11 mouse cellular contexts compared by ENCODE assay signal in the genomic region with DNA sequence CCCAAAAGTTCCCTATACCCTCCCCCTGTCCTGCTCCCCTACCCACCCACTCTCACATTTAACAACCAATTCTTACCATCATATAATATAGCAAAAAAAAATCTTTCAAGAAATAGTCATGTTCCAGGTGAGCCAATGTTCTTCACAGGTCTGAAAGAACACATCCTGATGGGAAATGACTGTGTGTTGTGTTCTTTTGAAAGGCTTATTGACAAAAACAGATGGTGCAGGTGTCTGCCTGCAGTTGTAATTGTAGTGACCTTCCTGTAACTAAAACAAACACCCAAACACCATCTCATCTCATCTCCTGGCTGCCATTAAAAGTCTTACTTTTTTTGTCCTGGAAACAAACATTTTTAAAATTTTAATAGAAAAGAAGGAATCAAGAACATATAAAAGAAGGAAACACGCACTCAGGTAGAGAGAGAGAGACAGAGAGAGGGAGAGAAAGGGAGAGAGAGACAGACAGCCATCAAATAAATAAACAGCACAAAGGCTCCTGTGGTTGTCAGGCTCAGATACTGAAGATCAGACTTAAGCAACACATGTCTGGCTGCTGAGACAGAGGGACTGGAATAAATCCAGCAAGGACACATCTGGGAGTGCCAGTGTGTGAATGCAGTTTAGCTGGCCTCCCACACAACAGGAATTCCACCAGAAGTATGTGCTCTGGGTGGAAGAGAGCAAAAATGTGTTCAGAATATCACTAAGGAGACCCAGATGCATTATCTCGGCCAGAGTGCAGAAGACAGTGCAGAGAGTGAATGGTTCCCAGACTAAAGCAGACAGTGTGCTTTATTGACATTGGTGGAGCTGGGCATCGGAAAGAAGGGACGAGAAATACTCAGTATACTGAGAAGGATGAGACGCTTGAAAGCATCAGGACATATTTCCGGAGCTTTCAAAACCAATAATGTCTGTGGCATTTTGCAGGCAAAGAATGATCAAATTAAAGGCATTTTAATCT.
DNase-seq lines count a peak whose midpoint lies in the region; ATAC-seq and TF ChIP-seq lines count a peak whose summit lies in the region.
"Had no signal": no experiment of that assay in that cellular context is flagged by ENCODE, and none has a peak within 500 bp of the region (broad histone marks: within the 10 kb centered on the region; RNA-seq: fewer than 3 reads in every experiment).

No protein-coding gene starts in this region.

- H3K4me3 ChIP-seq in hindbrain, embryonic 11.5 days (ENCODE audit: low read depth, low read length), result no peak overlapping the region
- H3K4me3 ChIP-seq in hindbrain, embryonic 12.5 days, result no peak overlapping the region
- H3K4me3 ChIP-seq in heart, embryonic 16.5 days (ENCODE audit: low read length), result no peak overlapping the region
- H3K4me3 ChIP-seq in intestine, embryonic 16.5 days (ENCODE audit: low read length), result no peak overlapping the region
- H3K4me3 ChIP-seq: forebrain, embryonic 13.5 days; megakaryocyte, embryonic 14.5 days; stomach, embryonic 15.5 days had no signal

- H3K9me3 ChIP-seq in hindbrain, embryonic 11.5 days (ENCODE audit: control insufficient read depth, low read length), result no peaks in the 10 kb centered on the region
- no peaks in the 10 kb centered on the region for H3K9me3 ChIP-seq in hindbrain, embryonic 12.5 days (replicated peaks)
- H3K9me3 ChIP-seq in heart, embryonic 16.5 days (replicated peaks; ENCODE audit: control insufficient read depth, low read length), result no peaks in the 10 kb centered on the region
- no peaks in the 10 kb centered on the region for H3K9me3 ChIP-seq in intestine, embryonic 16.5 days (ENCODE audit: control insufficient read depth, low read length)
- H3K9me3 ChIP-seq: forebrain, embryonic 13.5 days; megakaryocyte, embryonic 14.5 days; stomach, embryonic 15.5 days had no signal

- ATAC-seq in hindbrain, embryonic 11.5 days (ENCODE audit: low FRiP score), result no peak
- no peak for ATAC-seq in hindbrain, embryonic 12.5 days (ENCODE audit: low FRiP score)
- ATAC-seq in heart, embryonic 16.5 days (replicated peaks; ENCODE audit: extremely low read depth, insufficient read depth, low FRiP score), result no peak
- no peak for ATAC-seq in intestine, embryonic 16.5 days
- ATAC-seq in monocyte, adult 5-6 weeks (replicated peaks; ENCODE audit: insufficient number of reproducible peaks, low FRiP score, low TSS enrichment, poor library complexity, severe bottlenecking), result no peak
- ATAC-seq: forebrain, embryonic 13.5 days had no signal

- no peak overlapping the region for H3K4me2 ChIP-seq in hindbrain, embryonic 11.5 days (replicated peaks; ENCODE audit: low read depth, low read length)
- no peak overlapping the region for H3K4me2 ChIP-seq in hindbrain, embryonic 12.5 days (replicated peaks)
- no peak overlapping the region for H3K4me2 ChIP-seq in heart, embryonic 16.5 days (ENCODE audit: low read depth, low read length)
- no peak overlapping the region for H3K4me2 ChIP-seq in intestine, embryonic 16.5 days (ENCODE audit: low read depth, low read length)
- H3K4me2 ChIP-seq: forebrain, embryonic 13.5 days; stomach, embryonic 15.5 days had no signal

- no peaks in the 10 kb centered on the region for H3K27me3 ChIP-seq in hindbrain, embryonic 11.5 days (ENCODE audit: control insufficient read depth, insufficient read depth, low read length)
- H3K27me3 ChIP-seq in hindbrain, embryonic 12.5 days, result no peaks in the 10 kb centered on the region
- no peaks in the 10 kb centered on the region for H3K27me3 ChIP-seq in heart, embryonic 16.5 days (ENCODE audit: control insufficient read depth, insufficient read depth, low read length)
- H3K27me3 ChIP-seq in intestine, embryonic 16.5 days (replicated peaks; ENCODE audit: control insufficient read depth, insufficient read depth, low read length), result no peaks in the 10 kb centered on the region
- H3K27me3 ChIP-seq: forebrain, embryonic 13.5 days; megakaryocyte, embryonic 14.5 days; stomach, embryonic 15.5 days had no signal

- no peaks in the 10 kb centered on the region for H3K36me3 ChIP-seq in hindbrain, embryonic 11.5 days (ENCODE audit: control insufficient read depth, insufficient read depth, low read length)
- no peaks in the 10 kb centered on the region for H3K36me3 ChIP-seq in hindbrain, embryonic 12.5 days
- no peaks in the 10 kb centered on the region for H3K36me3 ChIP-seq in heart, embryonic 16.5 days (ENCODE audit: control insufficient read depth, insufficient read depth)
- no peaks in the 10 kb centered on the region for H3K36me3 ChIP-seq in intestine, embryonic 16.5 days (ENCODE audit: control insufficient read depth, insufficient read depth, low read length)
- H3K36me3 ChIP-seq: stomach, embryonic 15.5 days had no signal

- no peak for TF ChIP-seq CTCF in brain, embryonic 14.5 days (IDR thresholded peaks at IDR 0.05; ENCODE audit: borderline replicate concordance, extremely low read depth, insufficient read depth, insufficient read length)

- no peak overlapping the region for H3K9ac ChIP-seq in hindbrain, embryonic 11.5 days (ENCODE audit: low read depth, low read length)
- no peak overlapping the region for H3K9ac ChIP-seq in hindbrain, embryonic 12.5 days
- H3K9ac ChIP-seq in heart, embryonic 16.5 days (ENCODE audit: low read length), result no peak overlapping the region
- no peak overlapping the region for H3K9ac ChIP-seq in intestine, embryonic 16.5 days (ENCODE audit: low read depth, low read length)
- H3K9ac ChIP-seq: forebrain, embryonic 13.5 days; stomach, embryonic 15.5 days had no signal

- no peak overlapping the region for H3K27ac ChIP-seq in hindbrain, embryonic 11.5 days (ENCODE audit: low read depth, low read length)
- no peak overlapping the region for H3K27ac ChIP-seq in hindbrain, embryonic 12.5 days
- H3K27ac ChIP-seq in heart, embryonic 16.5 days (ENCODE audit: low read length), result peak overlapping the region; percentile 14; the same call in 1 of the 2 replicates
- no peak overlapping the region for H3K27ac ChIP-seq in intestine, embryonic 16.5 days (ENCODE audit: low read length)
- H3K27ac ChIP-seq: forebrain, embryonic 13.5 days; stomach, embryonic 15.5 days had no signal

- DNase-seq in hindbrain, embryonic 11.5 days (ENCODE audit: low spot score), result peak; percentile 7
- DNase-seq in brain, embryonic 14.5 days (ENCODE audit: low read depth), result peak; percentile 30
- DNase-seq in lung, postnatal 25 days (ENCODE audit: low spot score), result peak; percentile 10
- DNase-seq in layer of hippocampus, postnatal 25 days (ENCODE audit: extremely low spot score in 1 of 2, low spot score in 1 of 2), result no peak

- H3K4me1 ChIP-seq in hindbrain, embryonic 11.5 days (replicated peaks; ENCODE audit: control insufficient read depth, insufficient read depth, low read length), result no peaks in the 10 kb centered on the region
- H3K4me1 ChIP-seq in hindbrain, embryonic 12.5 days, result no peaks in the 10 kb centered on the region
- H3K4me1 ChIP-seq in heart, embryonic 16.5 days (ENCODE audit: control insufficient read depth, insufficient read depth, low read length), result no peaks in the 10 kb centered on the region; the same call in none of the 2 replicates
- no peaks in the 10 kb centered on the region for H3K4me1 ChIP-seq in intestine, embryonic 16.5 days (ENCODE audit: control insufficient read depth, insufficient read depth, low read length)
- H3K4me1 ChIP-seq: forebrain, embryonic 13.5 days; megakaryocyte, embryonic 14.5 days; stomach, embryonic 15.5 days had no signal

- no peak for TF ChIP-seq POLR2A in brain, embryonic 14.5 days (IDR thresholded peaks at IDR 0.05; ENCODE audit: borderline replicate concordance, extremely low read depth, insufficient read depth, insufficient read length, poor library complexity, severe bottlenecking)

- 69% methylated on average over 6 of the region's 6 CpGs for WGBS in hindbrain, embryonic 11.5 days
- WGBS in hindbrain, embryonic 12.5 days, result 75% methylated on average over 6 of the region's 6 CpGs
- 55% methylated on average over 6 of the region's 6 CpGs for WGBS in heart, embryonic 16.5 days
- 45% methylated on average over 6 of the region's 6 CpGs for WGBS in intestine, embryonic 16.5 days

Comparison
In these comparisons a context has a peak if more than half of its experiments do, and no peak if none do; other contexts are left out.
1. DNase-seq: peak in hindbrain, embryonic 11.5 days (single experiment), brain, embryonic 14.5 days (single experiment) and lung, postnatal 25 days (single experiment); none in layer of hippocampus, postnatal 25 days (0 of 2).